Mouse (Mus musculus): ENCODE measurements around the gene Dtx1. TPM values are rescaled to one million over a fixed set of nuclear protein-coding genes. Genes with fewer than 3 reads are reported as not detected.
A peak's percentile ranks its signal among the peaks of the same experiment; 100 is the strongest.

Gene Dtx1
- polyA plus RNA-seq, 1 experiment from 2014 or later: 2.8 TPM

- WGBS: 28% methylated on average over 4 of the region's 4 CpGs
- Histone ChIP-seq H3K36me3 (ENCODE audit: insufficient read depth) (no peaks in the 10 kb centered on the region), H3K9me3 (ENCODE audit: low read depth, low read length) (no peaks in the 10 kb centered on the region), H3K27ac (ENCODE audit: low read depth) (no peak overlapping the region), H3K4me1 (ENCODE audit: insufficient read depth) (no peaks in the 10 kb centered on the region), H3K4me3 (ENCODE audit: low read depth, low read length) (no peak overlapping the region), H3K9ac (no peak overlapping the region), H3K4me2 (no peak overlapping the region), H3K27me3 (ENCODE audit: insufficient read depth, low read length) (peaks cover 20% of the 10 kb centered on the region)
- DNase-seq: no peak
- no peak for ATAC-seq (ENCODE audit: insufficient read depth)
- TF ChIP-seq CTCF (IDR thresholded peaks at IDR 0.05; ENCODE audit: low read depth): no peak
Observed at GRCm38 (mm10) chr5:120688434-120688833, 23.3 kb downstream of the Dtx1 start.

- H3K4me3 ChIP-seq (ENCODE audit: low read depth, low read length): no peak overlapping the region
- no peaks in the 10 kb centered on the region for H3K4me1 ChIP-seq (ENCODE audit: insufficient read depth)
- H3K4me2 ChIP-seq: no peak overlapping the region
- no peak overlapping the region for H3K27ac ChIP-seq (ENCODE audit: low read depth)
- 82% methylated on average over 5 of the region's 5 CpGs for WGBS
- H3K36me3 ChIP-seq (ENCODE audit: insufficient read depth): no peaks in the 10 kb centered on the region
- no peaks in the 10 kb centered on the region for H3K9me3 ChIP-seq (ENCODE audit: low read depth, low read length)
- TF ChIP-seq CTCF (IDR thresholded peaks at IDR 0.05; ENCODE audit: low read depth): no peak
- ATAC-seq (ENCODE audit: insufficient read depth): no peak
- DNase-seq: no peak
- H3K9ac ChIP-seq: no peak overlapping the region
- peaks cover 20% of the 10 kb centered on the region for H3K27me3 ChIP-seq (ENCODE audit: insufficient read depth, low read length)
Observed at GRCm38 (mm10) chr5:120687897-120688296, 23.8 kb downstream of the Dtx1 start.

- no peak for TF ChIP-seq CTCF (IDR thresholded peaks at IDR 0.05; ENCODE audit: low read depth)
- DNase-seq: no peak
- ATAC-seq (ENCODE audit: insufficient read depth): no peak
- Histone ChIP-seq H3K4me2 (no peak overlapping the region), H3K27me3 (ENCODE audit: insufficient read depth, low read length) (peaks cover 21% of the 10 kb centered on the region), H3K9me3 (ENCODE audit: low read depth, low read length) (no peaks in the 10 kb centered on the region), H3K4me1 (ENCODE audit: insufficient read depth) (no peaks in the 10 kb centered on the region), H3K9ac (no peak overlapping the region), H3K27ac (ENCODE audit: low read depth) (no peak overlapping the region), H3K4me3 (ENCODE audit: low read depth, low read length) (no peak overlapping the region), H3K36me3 (ENCODE audit: insufficient read depth) (no peaks in the 10 kb centered on the region)
- WGBS: 75% methylated on average over 3 of the region's 3 CpGs
Observed at GRCm38 (mm10) chr5:120687484-120687851, 24.3 kb downstream of the Dtx1 start.

GRCm38 (mm10) chr5:120686749-120687483, 24.8 kb downstream of the Dtx1 start:
- H3K27me3 ChIP-seq (ENCODE audit: insufficient read depth, low read length): peaks cover 24% of the 10 kb centered on the region
- no peaks in the 10 kb centered on the region for H3K9me3 ChIP-seq (ENCODE audit: low read depth, low read length)
- no peak for ATAC-seq (ENCODE audit: insufficient read depth)
- no peak overlapping the region for H3K9ac ChIP-seq
- 59% methylated on average over 6 of the region's 6 CpGs for WGBS
- DNase-seq: no peak
- no peak overlapping the region for H3K4me2 ChIP-seq
- H3K4me3 ChIP-seq (ENCODE audit: low read depth, low read length): no peak overlapping the region
- H3K27ac ChIP-seq (ENCODE audit: low read depth): no peak overlapping the region
- no peak for TF ChIP-seq CTCF (IDR thresholded peaks at IDR 0.05; ENCODE audit: low read depth)
- no peaks in the 10 kb centered on the region for H3K4me1 ChIP-seq (ENCODE audit: insufficient read depth)
- H3K36me3 ChIP-seq (ENCODE audit: insufficient read depth): no peaks in the 10 kb centered on the region

- TF ChIP-seq CTCF (IDR thresholded peaks at IDR 0.05; ENCODE audit: low read depth): no peak
- Histone ChIP-seq H3K4me2 (no peak overlapping the region), H3K27ac (ENCODE audit: low read depth) (no peak overlapping the region), H3K36me3 (ENCODE audit: insufficient read depth) (no peaks in the 10 kb centered on the region), H3K4me1 (ENCODE audit: insufficient read depth) (no peaks in the 10 kb centered on the region), H3K4me3 (ENCODE audit: low read depth, low read length) (no peak overlapping the region), H3K9ac (no peak overlapping the region), H3K9me3 (ENCODE audit: low read depth, low read length) (no peaks in the 10 kb centered on the region), H3K27me3 (ENCODE audit: insufficient read depth, low read length) (peaks cover 25% of the 10 kb centered on the region)
- DNase-seq: no peak
- 64% methylated on average over 8 of the region's 8 CpGs for WGBS
- ATAC-seq (ENCODE audit: insufficient read depth): no peak
Observed at GRCm38 (mm10) chr5:120685678-120686077, 26.0 kb downstream of the Dtx1 start.

- H3K4me2 ChIP-seq: 0 out of 2 replicates have a peak overlapping the region, but pooled peaks have one; percentile 10
- no peak overlapping the region for H3K4me3 ChIP-seq (ENCODE audit: low read depth, low read length)
- H3K27ac ChIP-seq (ENCODE audit: low read depth): no peak overlapping the region
- no peaks in the 10 kb centered on the region for H3K9me3 ChIP-seq (ENCODE audit: low read depth, low read length)
- H3K27me3 ChIP-seq (ENCODE audit: insufficient read depth, low read length): peaks cover 22% of the 10 kb centered on the region
- H3K36me3 ChIP-seq (ENCODE audit: insufficient read depth): no peaks in the 10 kb centered on the region
- WGBS: 11% methylated on average over 24 of the region's 24 CpGs
- no peak overlapping the region for H3K9ac ChIP-seq
- no peak for TF ChIP-seq CTCF (IDR thresholded peaks at IDR 0.05; ENCODE audit: low read depth)
- DNase-seq (no peak), ATAC-seq (ENCODE audit: insufficient read depth) (no peak)
- peaks cover 2% of the 10 kb centered on the region for H3K4me1 ChIP-seq (ENCODE audit: insufficient read depth)
Observed at GRCm38 (mm10) chr5:120682982-120683771, 28.6 kb downstream of the Dtx1 start.

- 84% methylated on average over 18 of the region's 18 CpGs for WGBS
- DNase-seq (no peak), ATAC-seq (ENCODE audit: insufficient read depth) (no peak)
- Histone ChIP-seq H3K4me1 (ENCODE audit: insufficient read depth) (peaks cover 2% of the 10 kb centered on the region), H3K9me3 (ENCODE audit: low read depth, low read length) (no peaks in the 10 kb centered on the region), H3K4me3 (ENCODE audit: low read depth, low read length) (no peak overlapping the region), H3K36me3 (ENCODE audit: insufficient read depth) (no peaks in the 10 kb centered on the region), H3K27ac (ENCODE audit: low read depth) (no peak overlapping the region), H3K9ac (no peak overlapping the region), H3K4me2 (peak overlapping the region; percentile 67; the same call in 1 of the 2 replicates), H3K27me3 (ENCODE audit: insufficient read depth, low read length) (peaks cover 22% of the 10 kb centered on the region)
- no peak for TF ChIP-seq CTCF (IDR thresholded peaks at IDR 0.05; ENCODE audit: low read depth)
Observed at GRCm38 (mm10) chr5:120680918-120681317, 30.8 kb downstream of the Dtx1 start.
